Mouse (Mus musculus) kidney, adult 18-20 months (tissue): Measurements from ENCODE around the gene Rbks.
"Not testable (repeated sequence)": the region's sequence is repeated elsewhere in the genome, so short reads cannot be mapped to it uniquely, and the experiment has no call there.

Source experiments
- DNase-seq: peaks from one replicate; pipeline ENCODE4 v3.0.0; 2021

Rbks gene

GRCm38 (mm10) chr5:31673431-31673830 is 24.0 kb downstream of the Rbks start:
- no peak for DNase-seq

DNA sequence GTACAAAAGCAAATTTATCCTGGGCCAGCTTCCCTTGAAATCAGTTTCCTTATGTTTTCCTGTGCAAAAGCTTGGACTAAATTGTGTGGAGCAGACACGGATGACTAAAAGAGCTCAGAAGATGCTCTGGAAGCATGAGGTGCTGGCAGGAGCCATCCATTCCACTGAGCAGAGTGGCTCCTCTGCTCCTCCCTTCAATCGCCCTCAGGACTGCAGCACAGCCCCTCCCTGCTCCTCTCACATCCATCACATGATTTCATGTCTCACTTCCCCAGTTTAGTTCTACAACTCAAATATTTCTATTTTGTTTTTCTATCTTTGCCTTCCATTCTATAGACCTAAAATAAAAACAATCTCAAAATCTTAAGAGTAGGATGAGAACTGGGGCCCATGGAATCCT is 26.3 kb downstream of the Rbks start:
- DNase-seq: no peak

DNA sequence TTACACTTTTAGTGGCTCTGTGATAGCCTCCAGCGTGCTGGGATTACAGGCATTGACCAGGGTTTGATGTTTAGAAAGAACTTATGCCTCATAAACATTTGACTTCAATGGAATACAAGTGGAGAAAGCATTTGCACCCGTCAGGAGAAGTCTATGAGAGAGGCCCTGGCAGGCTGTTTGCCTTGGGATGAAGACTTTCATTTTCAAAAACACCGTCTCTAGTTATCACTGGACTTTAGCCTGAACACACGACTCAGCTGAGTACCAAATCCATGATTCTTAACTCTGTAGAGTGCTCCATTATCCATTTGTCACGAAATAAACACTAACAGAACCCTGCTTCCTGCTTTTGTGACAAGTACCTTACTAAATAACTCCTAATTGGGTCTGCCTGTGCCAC is 27.4 kb downstream of the Rbks start:
- no peak for DNase-seq

DNA sequence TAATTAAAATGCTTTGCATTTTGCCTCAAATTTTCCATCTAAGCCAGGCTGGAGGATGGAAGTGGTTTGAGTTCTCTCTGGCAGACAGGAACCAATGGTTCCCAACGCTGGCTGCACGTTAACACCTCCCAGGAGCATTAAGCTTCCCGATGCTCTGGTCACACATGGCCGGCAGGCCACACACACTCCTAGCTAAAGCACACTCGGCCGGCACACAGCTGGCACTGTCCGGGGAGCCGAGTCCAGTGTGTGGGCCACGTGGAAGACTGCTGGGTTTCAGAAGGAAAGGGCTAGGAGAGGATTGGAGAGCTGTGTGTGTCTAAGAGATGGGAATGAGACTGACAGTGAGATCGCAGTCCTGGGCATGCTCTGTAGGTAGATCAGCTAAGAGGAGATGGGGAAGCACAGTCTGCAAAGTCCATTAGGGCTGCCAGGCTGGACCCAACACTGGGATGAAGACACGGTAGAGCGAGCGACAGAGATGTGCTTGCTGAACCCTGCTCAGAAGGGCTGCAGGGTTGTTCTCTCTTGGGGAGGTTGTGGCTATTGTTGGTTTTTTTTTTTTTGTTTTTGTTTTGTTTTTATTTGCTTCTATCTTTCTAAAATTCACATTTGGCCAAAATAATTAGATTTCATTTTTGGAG is 29.0 kb downstream of the Rbks start:
- DNase-seq: no peak

DNA sequence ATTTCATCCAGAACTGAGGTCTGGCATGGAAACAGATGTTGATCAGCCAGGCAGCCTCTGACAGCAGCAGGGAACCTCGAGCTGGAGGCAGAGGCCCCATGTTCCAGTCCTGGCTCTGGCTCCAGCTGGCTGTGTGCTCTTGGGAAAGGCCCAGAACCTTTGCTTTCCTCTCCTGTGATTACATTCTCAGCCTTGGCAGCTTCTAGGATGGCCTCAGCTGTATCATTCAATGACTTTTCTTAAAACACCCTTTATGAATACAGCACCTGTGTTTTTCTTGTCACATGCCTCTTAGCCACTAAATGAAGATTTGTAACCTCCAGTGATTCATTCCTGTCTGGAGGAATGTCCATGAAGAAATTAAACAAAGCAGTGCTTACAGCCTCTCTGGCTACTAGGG is 31.3 kb downstream of the Rbks start:
- no peak for DNase-seq

DNA sequence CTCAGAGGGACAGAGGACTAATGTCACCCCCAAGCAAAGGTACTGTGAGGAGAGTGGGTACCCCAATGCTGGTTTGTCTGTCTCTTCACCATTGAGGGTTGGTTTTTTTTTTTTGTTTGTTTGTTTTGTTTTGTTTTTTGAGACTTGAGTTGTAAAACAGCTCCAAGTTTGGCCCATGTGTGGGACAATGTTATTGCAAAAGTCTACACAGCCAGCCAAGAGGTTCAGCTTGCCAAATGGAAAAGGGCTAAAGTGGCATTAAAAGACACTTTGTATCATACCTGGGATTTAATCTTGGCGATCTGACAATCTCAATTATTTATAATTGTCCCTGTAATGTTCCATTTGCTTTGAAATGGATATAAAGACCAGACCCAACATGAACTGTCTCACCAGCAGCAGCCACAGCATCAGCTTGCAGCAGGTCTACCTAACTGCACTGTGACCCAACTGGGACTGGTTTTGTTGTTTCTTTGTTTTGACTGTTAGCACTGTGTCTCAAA is 41.7 kb downstream of the Rbks start:
- no peak for DNase-seq

DNA sequence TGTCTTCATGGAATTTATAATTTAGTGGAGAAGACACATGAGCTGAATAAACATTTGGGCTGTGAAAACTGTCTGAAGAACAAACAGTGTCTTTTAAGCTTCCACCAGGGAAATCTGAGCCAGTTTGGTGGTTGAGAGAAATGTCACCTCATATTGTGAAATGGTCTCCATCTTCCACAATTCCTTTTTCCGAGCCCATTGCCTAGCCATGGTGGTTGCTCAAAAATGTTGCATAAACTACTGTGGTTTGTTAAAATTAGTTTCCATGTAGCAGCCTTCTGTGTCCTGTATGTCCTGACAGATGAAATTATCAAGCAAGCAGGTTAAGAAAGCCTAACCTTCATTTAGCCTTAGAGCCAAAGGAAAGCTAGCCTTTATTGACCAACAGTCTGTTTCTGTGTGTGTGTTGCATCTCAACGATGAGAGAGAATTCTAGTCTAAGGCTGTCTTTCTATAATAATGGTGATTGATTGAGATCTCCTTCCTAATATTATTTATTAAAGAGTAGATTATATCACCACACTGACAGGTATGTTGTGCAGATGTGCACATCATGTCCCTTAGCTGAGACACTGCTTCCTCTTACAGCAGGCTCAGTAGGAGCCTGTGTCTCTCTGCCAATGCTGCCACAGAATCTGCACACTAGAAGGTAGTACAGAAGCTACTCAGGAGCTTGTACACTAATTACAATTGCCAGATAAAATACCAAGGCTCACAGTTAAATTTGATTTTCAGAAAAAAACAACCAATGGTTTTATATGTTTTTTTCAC is 46.7 kb downstream of the Rbks start:
- DNase-seq: no peak

DNA sequence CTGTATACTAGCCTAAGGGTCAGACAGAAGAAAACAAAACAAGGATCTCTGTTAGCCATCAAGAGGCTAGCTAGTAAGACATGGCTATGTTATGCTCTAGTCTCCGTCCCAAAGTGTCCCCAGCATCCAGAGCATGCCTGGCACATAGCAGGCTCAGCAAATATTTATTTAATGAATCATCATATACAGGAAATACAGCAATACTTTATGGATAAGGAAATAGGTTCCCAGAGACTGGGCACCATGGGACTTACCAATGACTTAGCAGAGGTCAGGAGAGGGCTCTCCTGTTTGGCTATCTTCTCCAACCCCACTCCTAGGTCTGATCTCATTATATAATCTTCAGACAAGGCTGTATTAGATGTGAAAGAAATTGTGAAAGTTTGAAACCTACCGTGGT is 50.1 kb downstream of the Rbks start:
- DNase-seq: no peak

GRCm38 (mm10) chr5:31646574-31646973 is 50.9 kb downstream of the Rbks start:
- no peak for DNase-seq

GRCm38 (mm10) chr5:31645798-31646197 is 51.6 kb downstream of the Rbks start:
- DNase-seq: no peak

DNA sequence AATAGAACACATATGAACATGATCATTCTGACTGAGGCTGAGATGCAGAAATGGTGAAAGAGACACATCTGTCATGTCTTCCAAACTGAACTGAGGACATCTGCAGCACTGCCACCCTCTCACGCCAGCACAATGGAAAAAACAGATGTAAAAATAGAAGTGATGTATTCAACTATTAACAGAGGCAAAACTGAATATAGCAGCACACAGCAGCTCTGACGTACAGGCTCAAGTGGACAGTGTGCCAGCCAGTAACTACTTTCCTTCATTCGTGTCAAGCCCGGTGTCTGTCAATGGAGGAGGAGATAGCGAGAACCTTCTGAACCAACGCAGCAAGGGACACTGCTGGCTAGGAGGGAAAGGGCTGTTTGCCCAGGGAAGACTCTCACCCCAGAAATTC is 52.6 kb downstream of the Rbks start:
- no peak for DNase-seq

GRCm38 (mm10) chr5:31644272-31644671 is 53.2 kb downstream of the Rbks start:
- no peak for DNase-seq

GRCm38 (mm10) chr5:31642300-31642699 is 55.1 kb downstream of the Rbks start:
- DNase-seq: no peak

DNA sequence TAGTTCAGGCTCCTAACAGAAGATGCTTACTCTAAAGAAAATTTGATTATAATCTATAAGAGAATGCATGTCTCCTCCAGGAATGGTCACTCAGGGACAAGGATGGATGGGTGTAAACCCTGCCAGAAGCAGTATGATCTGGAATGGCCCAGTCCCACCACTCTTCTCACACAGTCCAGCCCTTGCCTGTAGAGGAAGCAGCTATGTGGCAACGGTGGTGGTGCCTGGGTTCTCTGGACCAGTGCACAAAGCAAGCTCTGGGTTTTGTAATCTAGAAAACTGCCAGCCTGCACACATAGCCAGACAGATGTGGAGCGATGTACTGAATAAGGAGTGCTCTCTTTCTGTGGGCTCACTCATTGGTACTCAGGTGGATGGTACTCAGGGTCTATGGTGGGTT is 56.9 kb downstream of the Rbks start:
- no peak for DNase-seq

DNA sequence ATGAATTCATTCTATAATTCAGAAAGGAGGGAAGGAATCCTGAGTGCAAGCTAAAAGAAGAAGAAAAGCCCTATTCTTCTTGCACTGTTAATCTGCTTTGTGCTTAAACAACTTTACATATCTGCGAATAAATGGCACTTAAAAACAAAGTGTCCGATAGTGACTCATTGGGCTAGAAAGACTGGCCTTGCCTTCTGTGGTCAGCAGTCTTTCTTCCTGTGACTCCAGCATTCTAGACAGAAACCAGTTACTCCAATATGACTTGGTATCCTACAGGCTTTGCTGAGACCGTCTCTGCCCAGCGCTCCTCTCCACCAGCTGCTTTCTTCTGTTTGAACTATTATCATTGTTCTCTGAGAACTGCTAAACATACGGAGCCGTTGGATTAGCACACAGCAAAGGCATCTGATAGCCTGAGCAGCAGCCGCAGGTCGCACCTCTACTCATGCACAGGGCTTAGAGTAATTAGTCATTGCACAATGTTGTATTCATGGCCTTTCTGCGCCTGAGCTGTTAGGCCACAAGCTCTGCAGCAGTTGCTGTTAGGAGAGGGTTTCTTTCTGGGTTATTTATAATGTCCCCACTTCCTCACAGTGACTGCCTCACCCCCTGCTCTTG is 60.7 kb downstream of the Rbks start:
- DNase-seq: no peak

GRCm38 (mm10) chr5:31634679-31635078 is 62.7 kb downstream of the Rbks start:
- no peak for DNase-seq

DNA sequence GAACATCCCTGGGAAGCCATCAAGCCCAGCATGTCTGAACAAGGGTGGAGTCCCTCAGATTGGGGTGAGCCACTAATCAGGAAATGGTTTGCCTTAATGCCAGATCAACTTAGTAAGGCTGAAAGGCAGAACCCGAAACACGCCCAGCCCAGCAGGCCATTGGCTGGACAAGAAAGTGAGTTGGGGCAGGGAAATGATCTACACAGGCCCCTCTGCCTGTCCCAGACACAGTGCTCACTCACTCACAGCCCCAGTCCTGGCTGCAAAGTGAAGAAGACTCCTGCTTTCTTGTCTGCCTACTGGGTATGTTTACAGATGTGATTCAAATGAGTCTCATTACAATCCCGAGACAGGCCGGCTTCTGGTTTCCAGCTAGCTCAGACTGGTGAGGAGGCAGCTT is 63.3 kb downstream of the Rbks start:
- DNase-seq: no peak

GRCm38 (mm10) chr5:31631169-31631568 is 66.3 kb downstream of the Rbks start:
- DNase-seq: not testable (repeated sequence)

GRCm38 (mm10) chr5:31630064-31630463 is 67.4 kb downstream of the Rbks start:
- no peak for DNase-seq

DNA sequence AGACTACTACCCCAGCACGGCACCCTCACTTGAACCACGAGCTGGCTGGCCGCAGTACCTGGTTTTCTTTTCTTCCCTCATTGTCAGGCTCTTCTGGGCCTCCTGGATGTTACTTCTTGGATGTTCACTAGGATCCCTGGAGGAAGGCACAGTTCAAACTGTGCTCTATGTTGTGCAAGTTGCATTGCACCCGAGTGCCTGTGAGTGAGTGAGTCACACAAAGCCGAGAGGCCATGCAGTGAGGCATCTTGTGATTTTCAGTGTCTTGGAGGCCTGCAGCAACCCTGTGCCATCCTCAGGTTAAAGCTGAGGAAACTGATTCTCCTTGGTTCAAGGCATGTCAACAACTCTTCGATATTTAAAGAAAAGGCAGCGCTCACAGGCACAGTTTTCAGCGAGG is 68.9 kb downstream of the Rbks start:
- DNase-seq: no peak

DNA sequence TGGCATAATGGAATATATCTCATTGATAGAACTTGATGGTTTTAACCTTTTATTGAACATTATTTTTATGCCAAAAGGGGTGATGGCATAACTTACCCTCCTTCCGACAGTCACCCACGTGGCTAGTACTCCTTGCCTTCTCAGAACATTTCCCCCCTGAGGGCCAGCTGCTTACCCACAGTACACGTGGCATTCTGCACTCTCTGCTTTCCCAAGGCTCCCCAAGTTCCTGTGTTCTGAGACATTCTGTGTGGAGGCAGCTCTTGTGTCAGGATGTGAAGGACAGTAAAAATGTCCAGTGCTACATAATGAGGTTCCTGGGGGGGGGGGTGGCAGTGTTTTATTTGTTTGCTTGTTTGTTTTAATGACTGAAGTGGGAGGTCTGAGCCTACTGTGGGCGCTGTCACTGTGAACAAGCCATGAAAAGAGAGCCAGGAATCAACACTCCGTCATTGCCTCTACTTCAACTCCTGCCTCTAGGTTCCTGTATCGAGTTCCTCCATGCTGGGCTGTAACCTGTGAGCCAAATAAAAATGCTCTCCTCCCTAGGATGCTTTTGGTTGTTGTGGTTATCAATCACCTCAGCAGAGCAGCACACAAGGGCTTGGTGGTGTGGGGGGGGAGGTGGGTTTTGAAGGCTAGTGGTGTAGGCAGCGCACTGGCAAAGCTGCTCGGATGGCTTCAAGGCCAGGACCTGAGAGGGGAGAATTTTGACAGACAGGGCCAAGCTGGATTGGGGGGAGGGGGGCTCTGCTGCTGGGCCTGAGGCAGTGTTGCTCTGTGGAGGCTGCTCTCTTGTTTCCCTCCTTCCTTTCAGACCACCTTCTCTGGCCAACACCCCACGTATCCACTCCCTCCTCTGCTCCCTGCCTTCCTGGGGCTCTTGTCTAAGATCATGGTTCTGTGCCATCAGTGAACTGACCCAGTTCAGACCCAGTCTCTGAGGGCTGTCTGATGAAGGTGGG is 69.6 kb downstream of the Rbks start:
- DNase-seq: no peak

GRCm38 (mm10) chr5:31627117-31627516 is 70.3 kb downstream of the Rbks start:
- no peak for DNase-seq

GRCm38 (mm10) chr5:31620326-31620725 is 77.1 kb downstream of the Rbks start:
- no peak for DNase-seq
